Comparison of ENCODE assay signal across 9 mouse cellular contexts in genomic region chr1:107635936-107636335, GRCm38 (mm10). TPM values are rescaled to one million over a fixed set of nuclear protein-coding genes. Genes with fewer than 3 reads are reported as not detected.
DNase-seq lines count a peak whose midpoint lies in the region; ATAC-seq and TF ChIP-seq lines count a peak whose summit lies in the region.
"Had no signal": no experiment of that assay in that cellular context is flagged by ENCODE, and none has a peak within 500 bp of the region (broad histone marks: within the 10 kb centered on the region; RNA-seq: fewer than 3 reads in every experiment).

No protein-coding gene starts in this region.

- TF ChIP-seq POLR2A in CH12.LX (IDR thresholded peaks at IDR 0.05; ENCODE audit: low read depth, low read length), result no peak

- no peaks in the 10 kb centered on the region for H3K9me3 ChIP-seq in kidney, embryonic 16.5 days (ENCODE audit: low read length)
- H3K9me3 ChIP-seq in CH12.LX (replicated peaks; ENCODE audit: low read length), result no peaks in the 10 kb centered on the region
- H3K9me3 ChIP-seq: limb, embryonic 15.5 days had no signal

- H3K27ac ChIP-seq in kidney, embryonic 16.5 days (ENCODE audit: low read length), result no peak overlapping the region
- H3K27ac ChIP-seq in CH12.LX (ENCODE audit: insufficient read depth, low read depth), result no peak overlapping the region
- H3K27ac ChIP-seq: limb, embryonic 15.5 days had no signal

- H3K27me3 ChIP-seq in kidney, embryonic 16.5 days (ENCODE audit: insufficient read depth, low read length), result no peaks in the 10 kb centered on the region
- H3K27me3 ChIP-seq in CH12.LX (replicated peaks), result no peaks in the 10 kb centered on the region
- H3K27me3 ChIP-seq: limb, embryonic 15.5 days had no signal

- in situ Hi-C loops in CH12.LX (cut with MboI; ENCODE audit: low pct_ligation_motif_present, low pct_unique_long_range_greater_than_20kb, low sequenced_read_pairs), result no loop called here

- no peak overlapping the region for H3K4me2 ChIP-seq in kidney, embryonic 16.5 days (replicated peaks; ENCODE audit: low read depth, low read length)
- H3K4me2 ChIP-seq in CH12.LX (ENCODE audit: insufficient read depth, low read depth, poor library complexity, severe bottlenecking), result no peak overlapping the region
- H3K4me2 ChIP-seq: limb, embryonic 15.5 days had no signal

- peak; percentile 92 for TF ChIP-seq RAD21 in CH12.LX (IDR thresholded peaks at IDR 0.05; ENCODE audit: low read depth, low read length)

- H3K79me2 ChIP-seq in CH12.LX (replicated peaks; ENCODE audit: control insufficient read depth, extremely low read depth, insufficient read depth, poor library complexity, severe bottlenecking), result no peaks in the 10 kb centered on the region

- no peak overlapping the region for H3K4me3 ChIP-seq in kidney, embryonic 16.5 days (ENCODE audit: low read length)
- H3K4me3 ChIP-seq in CH12.LX (replicated peaks in 1 of 3; ENCODE audit: low read depth in 2 of 3, low read length in 2 of 3, poor library complexity in 1 of 3), result no peak overlapping the region
- H3K4me3 ChIP-seq: limb, embryonic 15.5 days had no signal

- 23% methylated on average over 4 of the region's 4 CpGs for WGBS in kidney, embryonic 16.5 days

- H3K36me3 ChIP-seq in kidney, embryonic 16.5 days (ENCODE audit: insufficient read depth, low read length), result no peaks in the 10 kb centered on the region
- no peaks in the 10 kb centered on the region for H3K36me3 ChIP-seq in CH12.LX (replicated peaks in 1 of 2; ENCODE audit: control insufficient read depth in 1 of 2, insufficient read depth in 1 of 2, low read length in 1 of 2)
- H3K36me3 ChIP-seq: limb, embryonic 15.5 days had no signal

- peak in 1 of 2 experiments; percentile 75; a peak in 2 of 4 replicates for TF ChIP-seq CTCF in CH12.LX (conservative IDR thresholded peaks at IDR 0.05 in 1 of 2, IDR thresholded peaks at IDR 0.05 in 1 of 2; ENCODE audit: low read depth in 2 of 2, low read length in 2 of 2)

- dilution Hi-C loops in CH12.LX (cut with MboI; ENCODE audit: extremely low pct_ligation_motif_present, extremely low pct_unique_long_range_greater_than_20kb, low sequenced_read_pairs), result no loop called here

- peak; percentile 73 for DNase-seq in kidney, adult 9 months
- DNase-seq in CH12.LX (ENCODE audit: extremely low read depth) (peak; percentile 42), ZHBTc4 (ENCODE audit: low read depth, low spot score) (peak; percentile 32)
- DNase-seq in hindlimb bud, embryonic 11.5 days (ENCODE audit: extremely low spot score, low read depth, low spot score), result peak; percentile 49
- DNase-seq in urinary bladder, postnatal 25 days (ENCODE audit: low spot score), result no peak
- no peak for DNase-seq in cerebellum, postnatal 4 days (ENCODE audit: low spot score in 2 of 2)
- no peak for DNase-seq in adrenal gland, adult 2 months

- ATAC-seq in kidney, embryonic 16.5 days (ENCODE audit: low FRiP score, low TSS enrichment), result no peak

- H3K4me1 ChIP-seq in kidney, embryonic 16.5 days (ENCODE audit: insufficient read depth, low read length), result no peaks in the 10 kb centered on the region
- H3K4me1 ChIP-seq in CH12.LX (ENCODE audit: control insufficient read depth in 1 of 2, insufficient read depth in 2 of 2), result peaks cover 0 to 5% of the 10 kb centered on the region in 2 experiments; a peak in 1 of 4 replicates
- H3K4me1 ChIP-seq: limb, embryonic 15.5 days had no signal

- H3K9ac ChIP-seq in kidney, embryonic 16.5 days (replicated peaks; ENCODE audit: low read length), result no peak overlapping the region
- no peak overlapping the region for H3K9ac ChIP-seq in CH12.LX (ENCODE audit: insufficient read depth, low read depth)
- H3K9ac ChIP-seq: limb, embryonic 15.5 days had no signal

- no peak for TF ChIP-seq EP300 in CH12.LX (IDR thresholded peaks at IDR 0.05; ENCODE audit: low read length)

TF ChIP-seq in CH12.LX, 34 proteins besides CTCF, POLR2A, EP300 and RAD21:
- TF ChIP-seq MYC (IDR thresholded peaks at IDR 0.05; ENCODE audit: low read depth, low read length) (peak; percentile 30; the same call in 1 of the 2 replicates), ELF1 (IDR thresholded peaks at IDR 0.05; ENCODE audit: low read depth, low read length) (no peak), ZC3H11A (IDR thresholded peaks at IDR 0.05; ENCODE audit: low read depth, low read length) (peak; percentile 46; the same call in 1 of the 2 replicates), JUND (conservative IDR thresholded peaks at IDR 0.05; ENCODE audit: low read depth, low read length) (peak; percentile 23; the same call in 1 of the 2 replicates), RCOR1 (conservative IDR thresholded peaks at IDR 0.05; ENCODE audit: low read depth, low read length) (no peak), UBTF (IDR thresholded peaks at IDR 0.05; ENCODE audit: low read depth, low read length) (no peak), SMC3 (IDR thresholded peaks at IDR 0.05; ENCODE audit: low read depth, low read length) (peak; percentile 79), POLR2AphosphoS2 (IDR thresholded peaks at IDR 0.05; ENCODE audit: low read depth, low read length) (no peak)

RNA-seq across cellular contexts. Expression of gene Serpinb8, which starts 46.1 kb away (rescaled TPM):
- polyA plus RNA-seq in kidney, embryonic 16.5 days (2015; fragmentation: Nextera tagmentation; extraction: Ambion mirVana), result 1.0 and 1.1 TPM in 2 replicates
- total RNA-seq in CH12.LX (2012; rRNA removed) (15.1 and 34.2 TPM in 2 replicates), CH12.LX (2014; rRNA removed) (1.8 and 2.3 TPM in 2 replicates)
- polyA plus RNA-seq in CH12.LX (2012; ENCODE audit: insufficient read length, low read depth), result 3.7 TPM in 2 replicates
- total RNA-seq in adrenal gland, adult 2 months (2021), result 1 to 10 TPM; 2.9 to 5.3 TPM
- polyA plus RNA-seq in adrenal gland, adult 2 months (2012; rRNA removed), result 0.35 and 0.48 TPM in 2 replicates

Comparison
In these comparisons a context has a peak if more than half of its experiments do, and no peak if none do; other contexts are left out.
1. DNase-seq: peak in kidney, adult 9 months (single experiment), CH12.LX (single experiment), ZHBTc4 (single experiment) and hindlimb bud, embryonic 11.5 days (single experiment); none in urinary bladder, postnatal 25 days (single experiment), cerebellum, postnatal 4 days (0 of 2) and adrenal gland, adult 2 months (single experiment).